Mouse (Mus musculus) heart, postnatal 25 days (tissue): ENCODE data around the gene Spop. TPM values are rescaled to one million over a fixed set of nuclear protein-coding genes. Genes with fewer than 3 reads are reported as not detected.
A peak's percentile ranks its signal among the peaks of the same experiment; 100 is the strongest.

Experiments
- DNase-seq: peaks from one replicate; pipeline ENCODE4 v3.0.0; 2022; ENCODE audit warnings: low spot score
- intact Hi-C: fragments of 180-260 bp; cut with DNase I; formaldehyde crosslinking; loops from one replicate; pipeline ENCODE4 v1.15.1; 2025
- total RNA-seq, 2 experiments: library from RNA; stranded (reverse); gene quantifications; 2 replicates each; pipeline ENCODE4 v1.2.3; 2021

The Spop gene
- total RNA-seq, 2 experiments from 2014 or later: 180 to 195 TPM

- DNase-seq: no peak
- intact Hi-C loops: no loop called here
Measured at GRCm38 (mm10) chr11:95411453-95412013, 2.3 kb upstream of the Spop start.

- DNase-seq: no peak
- intact Hi-C loops: no loop called here
Measured at GRCm38 (mm10) chr11:95412615-95413014, 1.3 kb upstream of the Spop start.

- peak; percentile 93 for DNase-seq
- intact Hi-C loops: no loop called here
Measured at GRCm38 (mm10) chr11:95414536-95415161, 769 bp downstream of the Spop start.

GRCm38 (mm10) chr11:95415931-95416330, 2.1 kb downstream of the Spop start:
- DNase-seq: no peak
- intact Hi-C loops: no loop called here

GRCm38 (mm10) chr11:95417341-95417740, 3.5 kb downstream of the Spop start:
- intact Hi-C loops: no loop called here
- no peak for DNase-seq

GRCm38 (mm10) chr11:95420880-95421435, 7.1 kb downstream of the Spop start:
- no peak for DNase-seq
- intact Hi-C loops: no loop called here

GRCm38 (mm10) chr11:95423505-95423904, 9.6 kb downstream of the Spop start:
- no peak for DNase-seq

GRCm38 (mm10) chr11:95431344-95431743, 17.5 kb downstream of the Spop start:
- intact Hi-C loops: no loop called here
- DNase-seq: no peak

More at GRCm38 (mm10) chr11:95423505-95423904, 9.6 kb downstream of the Spop start:
- intact Hi-C loops: no loop called here

- intact Hi-C loops: loop anchor here (2.0 kb wide), 1 partner anchor 33 kb away; no protein-coding TSS in a partner anchor
- DNase-seq: no peak
Measured at GRCm38 (mm10) chr11:95432194-95432593, 18.3 kb downstream of the Spop start.

- DNase-seq: no peak
- intact Hi-C loops: no loop called here
Measured at GRCm38 (mm10) chr11:95445371-95445770, 31.5 kb downstream of the Spop start.

GRCm38 (mm10) chr11:95446580-95447305, 32.9 kb downstream of the Spop start:
- intact Hi-C loops: no loop called here
- DNase-seq: no peak

- no peak for DNase-seq
- intact Hi-C loops: no loop called here
Measured at GRCm38 (mm10) chr11:95448346-95448745, 34.5 kb downstream of the Spop start.

- intact Hi-C loops: no loop called here
- DNase-seq: no peak
Measured at GRCm38 (mm10) chr11:95455331-95455730, 41.5 kb downstream of the Spop start.

GRCm38 (mm10) chr11:95460872-95461271, 47.0 kb downstream of the Spop start:
- no peak for DNase-seq
- intact Hi-C loops: no loop called here

- no peak for DNase-seq
- intact Hi-C loops: no loop called here
Measured at GRCm38 (mm10) chr11:95462168-95462567, 48.3 kb downstream of the Spop start.

- intact Hi-C loops: no loop called here
- no peak for DNase-seq
Measured at GRCm38 (mm10) chr11:95467731-95468130, 53.9 kb downstream of the Spop start.

- DNase-seq: no peak
- intact Hi-C loops: no loop called here
Measured at GRCm38 (mm10) chr11:95472942-95473341, 59.1 kb downstream of the Spop start.

GRCm38 (mm10) chr11:95473456-95473855, 59.6 kb downstream of the Spop start:
- DNase-seq: no peak
- intact Hi-C loops: no loop called here

- intact Hi-C loops: no loop called here
- DNase-seq: no peak
Measured at GRCm38 (mm10) chr11:95476323-95476722, 62.4 kb downstream of the Spop start.

- no peak for DNase-seq
- intact Hi-C loops: no loop called here
Measured at GRCm38 (mm10) chr11:95479458-95479857, 65.6 kb downstream of the Spop start.

GRCm38 (mm10) chr11:95480662-95481061, 66.8 kb downstream of the Spop start:
- intact Hi-C loops: no loop called here
- DNase-seq: no peak
